Mouse (Mus musculus) embryonic facial prominence, embryonic 10.5 days (tissue): Measurements from ENCODE around the gene Tns1. TPM values are rescaled to one million over a fixed set of nuclear protein-coding genes. Genes with fewer than 3 reads are reported as not detected.

Experiments used
- DNase-seq: peaks from one replicate; pipeline ENCODE4 v3.0.0-alpha.2; 2017; ENCODE audit warnings: low spot score
- H3K27ac ChIP-seq: fragments of 300-500 bp; sonication (generic); replicated peaks from 2 replicates; pipeline ENCODE4 v1.5.1; 2016; ENCODE audit warnings: mild to moderate bottlenecking
- H3K27me3 ChIP-seq: fragments of 300-500 bp; sonication (generic); replicated peaks from 2 replicates; pipeline ENCODE4 v1.6.1; 2016; ENCODE audit warnings: low read depth, mild to moderate bottlenecking; ENCODE audit not compliant: poor library complexity, severe bottlenecking
- H3K36me3 ChIP-seq: fragments of 300-500 bp; sonication (generic); replicated peaks from 2 replicates; pipeline ENCODE4 v1.6.1; 2016; ENCODE audit warnings: mild to moderate bottlenecking, moderate library complexity
- H3K4me1 ChIP-seq: fragments of 300-500 bp; sonication (generic); 2 replicates; pipeline ENCODE4 v1.6.1; 2016
- H3K4me3 ChIP-seq: fragments of 300-500 bp; sonication (generic); 2 replicates; pipeline ENCODE4 v1.5.1; 2016; ENCODE audit warnings: mild to moderate bottlenecking, moderate library complexity
- H3K9me3 ChIP-seq: fragments of 300-500 bp; sonication (generic); 2 replicates; pipeline ENCODE4 v1.6.1; 2016; ENCODE audit warnings: mild to moderate bottlenecking
- WGBS: fragments of 180-500 bp; shearing (Covaris S2); methylation state at CpG from one replicate; pipeline ENCODE4 v1.1.7; 2016; 5-methylcytosine and 5-hydroxymethylcytosine counted together
- polyA plus RNA-seq: library from polyadenylated mRNA; unstranded; fragments of >200 nt; fragmentation: Nextera tagmentation; extraction: Ambion mirVana; gene quantifications from 2 replicates; pipeline ENCODE4 v1.2.1, GENCODE M21; 2016

The Tns1 gene
- polyA plus RNA-seq, 1 experiment from 2014 or later: 27.4 TPM

- no peak overlapping the region for H3K4me3 ChIP-seq
- H3K36me3 ChIP-seq: no peaks in the 10 kb centered on the region
- no peak for DNase-seq
- peaks cover 68% of the 10 kb centered on the region for H3K27me3 ChIP-seq
- H3K4me1 ChIP-seq: peaks cover 95% of the 10 kb centered on the region
- peak overlapping the region; percentile 3; the same call in 1 of the 2 replicates for H3K27ac ChIP-seq
- 34% methylated on average over 6 of the region's 6 CpGs for WGBS
- no peaks in the 10 kb centered on the region for H3K9me3 ChIP-seq
Observed at GRCm38 (mm10) chr1:74095296-74095695, 29.0 kb downstream of the Tns1 start.

DNA sequence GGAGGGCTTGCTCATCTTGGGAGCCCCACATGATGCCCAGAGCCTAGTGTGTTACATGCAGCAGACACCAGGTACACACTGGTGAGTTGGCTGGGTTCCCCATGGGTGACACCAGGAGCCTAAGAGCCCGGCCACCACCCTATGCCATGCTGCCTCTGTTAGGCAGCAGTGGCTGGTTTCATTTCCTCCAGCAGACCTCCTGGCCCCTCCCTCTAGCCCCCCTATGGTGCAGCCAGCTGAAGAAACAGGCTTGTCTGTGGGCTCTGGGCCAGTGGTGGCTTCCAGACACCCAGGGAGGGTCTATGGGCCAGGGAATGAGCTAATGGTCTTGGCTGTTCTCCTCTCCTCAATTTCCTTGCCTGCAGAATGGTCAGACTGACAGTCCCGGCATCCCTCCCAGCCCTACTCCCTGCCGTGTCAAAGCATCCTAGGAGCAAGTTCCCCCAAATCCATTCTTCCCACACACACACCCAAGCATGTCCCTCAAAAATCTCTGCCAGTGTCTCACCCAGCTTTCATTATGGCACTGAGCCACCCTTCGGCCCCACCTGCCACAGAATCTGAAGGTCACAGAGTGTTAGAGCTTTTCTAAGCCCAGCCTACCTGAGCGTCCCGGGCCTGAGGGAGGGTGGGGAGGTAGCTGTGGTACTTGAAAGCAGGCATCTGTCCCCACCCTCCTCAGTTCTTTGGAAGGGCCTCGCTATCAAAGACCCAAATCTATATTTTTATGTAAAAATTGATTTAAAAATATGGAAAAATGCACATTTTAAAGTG, 29.6 kb downstream of the Tns1 start:
- peak; percentile 42 for DNase-seq
- no peaks in the 10 kb centered on the region for H3K9me3 ChIP-seq
- H3K36me3 ChIP-seq: no peaks in the 10 kb centered on the region
- H3K27ac ChIP-seq: peak overlapping the region; percentile 73
- H3K4me1 ChIP-seq: peaks cover 95% of the 10 kb centered on the region
- H3K4me3 ChIP-seq: no peak overlapping the region
- peaks cover 62% of the 10 kb centered on the region for H3K27me3 ChIP-seq
- WGBS: 48% methylated on average over 7 of the region's 7 CpGs

DNA sequence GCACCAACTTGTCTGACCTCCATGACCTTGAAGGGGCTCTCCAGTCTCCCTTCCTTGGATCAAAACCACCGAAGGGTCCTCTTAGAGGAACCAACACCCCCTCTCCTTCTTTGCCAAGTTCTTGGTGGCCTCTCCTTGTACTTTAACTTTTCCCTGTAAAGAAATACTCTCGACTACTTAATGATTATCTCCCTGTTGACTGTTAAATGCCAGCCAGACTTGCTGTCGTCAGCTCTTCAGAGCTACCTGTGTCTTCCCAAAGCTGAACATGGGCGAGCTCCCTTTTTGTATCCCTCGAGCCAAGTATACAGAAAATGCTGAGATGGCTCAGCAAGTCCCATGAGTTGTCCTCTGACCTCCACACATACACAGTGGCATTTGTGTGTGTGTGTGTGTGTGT, 30.8 kb downstream of the Tns1 start:
- H3K9me3 ChIP-seq: no peaks in the 10 kb centered on the region
- 83% methylated on average over 5 of the region's 5 CpGs for WGBS
- peaks cover 49% of the 10 kb centered on the region for H3K27me3 ChIP-seq
- peak overlapping the region; percentile 94 for H3K27ac ChIP-seq
- H3K4me3 ChIP-seq: no peak overlapping the region
- H3K36me3 ChIP-seq: no peaks in the 10 kb centered on the region
- H3K4me1 ChIP-seq: peaks cover 95% of the 10 kb centered on the region
- DNase-seq: no peak

DNA sequence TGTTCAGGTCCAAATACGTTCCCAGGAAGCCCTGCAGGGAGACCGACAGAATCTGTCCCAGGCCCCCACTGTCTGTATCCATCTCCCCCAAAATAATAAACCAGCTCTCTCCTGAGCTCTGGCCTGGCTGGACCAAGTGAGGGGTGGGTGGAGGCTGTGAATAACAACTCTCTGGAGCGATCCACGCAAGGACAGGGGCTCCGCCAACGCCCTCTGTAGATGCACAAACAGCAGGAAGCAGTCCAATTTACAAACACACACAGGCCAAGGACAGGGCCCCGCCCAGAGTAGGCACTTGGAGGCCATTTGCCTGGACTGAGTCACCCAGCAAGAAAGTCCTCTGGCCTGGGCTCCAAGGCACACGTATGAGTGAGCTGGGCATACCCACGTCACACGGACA, 32.0 kb downstream of the Tns1 start:
- Histone ChIP-seq H3K4me1 (peaks cover 91% of the 10 kb centered on the region), H3K4me3 (peak overlapping the region; percentile 61), H3K27me3 (peaks cover 37% of the 10 kb centered on the region), H3K36me3 (no peaks in the 10 kb centered on the region), H3K9me3 (no peaks in the 10 kb centered on the region), H3K27ac (peak overlapping the region; percentile 94)
- no peak for DNase-seq
- WGBS: 45% methylated on average over 10 of the region's 10 CpGs

DNA sequence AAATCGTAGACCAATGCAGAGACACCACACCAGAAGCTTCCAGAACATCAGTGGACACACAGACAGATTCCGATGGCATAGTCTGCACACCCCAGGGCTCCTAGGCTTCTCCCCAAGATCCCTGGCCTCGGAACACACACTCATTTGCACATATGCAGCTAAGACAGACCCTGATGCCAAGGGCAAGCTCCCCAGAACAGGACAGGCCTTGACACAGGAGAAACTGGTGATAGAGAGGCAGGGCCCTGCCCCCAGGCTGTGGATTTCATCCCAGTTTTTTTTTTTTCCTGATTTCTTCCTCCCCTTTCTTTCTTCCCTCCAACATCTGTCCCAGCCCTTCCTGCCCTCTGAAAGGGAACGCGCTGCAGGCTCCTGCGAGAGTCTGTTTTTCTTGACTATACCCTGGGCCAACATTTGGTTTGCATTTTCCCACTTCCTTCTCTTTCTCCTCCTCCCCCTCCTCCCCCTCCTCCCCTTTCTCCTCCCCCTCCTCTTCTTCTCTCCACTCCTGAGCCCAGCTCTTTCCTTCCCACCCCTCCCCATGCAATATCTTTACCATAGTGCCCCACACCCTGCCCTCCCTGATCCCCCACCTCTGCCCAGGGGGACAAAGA, 32.5 kb downstream of the Tns1 start:
- 19% methylated on average over 6 of the region's 6 CpGs for WGBS
- Histone ChIP-seq H3K4me1 (peaks cover 87% of the 10 kb centered on the region), H3K4me3 (peak overlapping the region; percentile 61), H3K36me3 (no peaks in the 10 kb centered on the region), H3K27me3 (peaks cover 32% of the 10 kb centered on the region), H3K27ac (peak overlapping the region; percentile 94), H3K9me3 (no peaks in the 10 kb centered on the region)
- DNase-seq: peak; percentile 81

GRCm38 (mm10) chr1:74091138-74091537, 33.1 kb downstream of the Tns1 start:
- Histone ChIP-seq H3K27ac (peak overlapping the region; percentile 94), H3K36me3 (no peaks in the 10 kb centered on the region), H3K4me3 (peak overlapping the region; percentile 61), H3K9me3 (no peaks in the 10 kb centered on the region), H3K27me3 (peaks cover 26% of the 10 kb centered on the region), H3K4me1 (peaks cover 87% of the 10 kb centered on the region)
- 10% methylated on average over 7 of the region's 7 CpGs for WGBS
- DNase-seq: peak; percentile 76

DNA sequence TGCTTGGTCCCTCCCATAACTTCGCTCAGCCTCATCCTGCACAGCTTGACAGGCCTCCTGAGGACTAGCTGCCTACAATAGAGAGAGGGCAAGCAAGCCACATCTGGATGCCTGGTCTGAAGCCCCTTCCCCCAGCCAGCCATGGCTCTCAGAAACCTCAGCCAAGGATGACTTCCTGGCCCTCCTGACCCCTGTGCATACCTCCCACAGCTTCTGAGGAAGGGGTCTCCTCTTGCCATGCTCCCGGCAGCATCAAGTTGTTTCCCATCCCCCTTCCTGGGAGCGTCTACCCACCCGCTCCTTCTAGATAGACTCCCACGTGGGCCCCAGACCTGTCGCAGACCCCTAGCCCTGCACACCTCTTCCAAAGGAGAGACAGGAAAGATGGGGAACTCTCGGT, 33.9 kb downstream of the Tns1 start:
- Histone ChIP-seq H3K36me3 (no peaks in the 10 kb centered on the region), H3K27ac (peak overlapping the region; percentile 94), H3K4me3 (peak overlapping the region; percentile 61), H3K9me3 (no peaks in the 10 kb centered on the region), H3K27me3 (peaks cover 18% of the 10 kb centered on the region), H3K4me1 (peaks cover 87% of the 10 kb centered on the region)
- WGBS: 23% methylated on average over 7 of the region's 7 CpGs
- peak; percentile 66 for DNase-seq

GRCm38 (mm10) chr1:74088569-74088968, 35.7 kb downstream of the Tns1 start:
- Histone ChIP-seq H3K4me3 (peak overlapping the region; percentile 61), H3K36me3 (no peaks in the 10 kb centered on the region), H3K4me1 (peaks cover 91% of the 10 kb centered on the region), H3K27ac (peak overlapping the region; percentile 11; the same call in 1 of the 2 replicates), H3K27me3 (peaks cover 8% of the 10 kb centered on the region), H3K9me3 (no peaks in the 10 kb centered on the region)
- no peak for DNase-seq
- WGBS: 61% methylated on average over 1 of the region's 1 CpGs

DNA sequence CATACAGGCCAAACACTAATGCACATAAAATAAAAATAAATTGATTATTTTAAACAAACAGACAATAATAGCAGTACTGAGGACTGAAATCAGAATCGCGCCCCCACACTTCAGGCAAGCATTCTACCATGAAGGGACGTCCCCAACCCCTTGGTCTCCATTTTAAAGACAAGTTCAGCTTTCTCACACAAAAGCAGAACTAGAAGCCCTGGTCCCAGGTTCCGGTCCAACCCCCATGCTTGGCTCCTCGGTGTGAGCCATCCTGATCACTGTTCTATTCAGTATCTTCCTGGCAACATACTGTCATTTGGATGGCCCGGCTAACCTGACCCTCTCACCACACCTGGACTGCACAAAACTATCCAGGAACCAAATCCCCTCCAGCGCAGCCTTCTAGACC, 38.7 kb downstream of the Tns1 start:
- H3K36me3 ChIP-seq: no peaks in the 10 kb centered on the region
- no peak overlapping the region for H3K4me3 ChIP-seq
- H3K4me1 ChIP-seq: peaks cover 87% of the 10 kb centered on the region
- no peaks in the 10 kb centered on the region; the same call in 1 of the 2 replicates for H3K27me3 ChIP-seq
- H3K9me3 ChIP-seq: no peaks in the 10 kb centered on the region
- no peak overlapping the region for H3K27ac ChIP-seq
- 88% methylated on average over 7 of the region's 7 CpGs for WGBS
- no peak for DNase-seq

DNA sequence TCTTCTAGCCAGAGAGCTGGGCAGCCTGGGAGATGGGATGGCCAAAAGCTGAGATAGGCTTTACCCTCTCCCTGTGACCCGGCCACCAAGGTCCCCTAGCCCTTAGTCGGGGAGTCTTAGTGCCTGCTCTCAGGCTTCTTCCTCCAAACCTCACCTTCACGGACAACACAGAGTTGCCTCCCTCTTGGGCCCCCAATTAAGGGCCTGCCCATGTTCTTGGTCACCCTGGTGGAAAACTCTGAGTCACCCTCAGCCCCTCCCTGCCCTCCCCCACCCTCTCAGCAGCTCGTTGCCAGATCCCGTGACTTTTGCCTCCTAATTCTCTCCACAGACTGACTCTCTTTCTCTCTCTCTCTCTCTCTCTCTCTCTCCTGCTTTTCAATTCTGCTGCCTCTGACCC, 39.5 kb downstream of the Tns1 start:
- Histone ChIP-seq H3K36me3 (0 out of 2 replicates have a peak, but pooled peaks cover 2% of the 10 kb centered on the region), H3K27me3 (no peaks in the 10 kb centered on the region; the same call in 1 of the 2 replicates), H3K4me1 (peaks cover 79% of the 10 kb centered on the region), H3K27ac (peak overlapping the region; percentile 15; the same call in 1 of the 2 replicates), H3K9me3 (no peaks in the 10 kb centered on the region), H3K4me3 (no peak overlapping the region)
- WGBS: 49% methylated on average over 5 of the region's 5 CpGs
- no peak for DNase-seq

DNA sequence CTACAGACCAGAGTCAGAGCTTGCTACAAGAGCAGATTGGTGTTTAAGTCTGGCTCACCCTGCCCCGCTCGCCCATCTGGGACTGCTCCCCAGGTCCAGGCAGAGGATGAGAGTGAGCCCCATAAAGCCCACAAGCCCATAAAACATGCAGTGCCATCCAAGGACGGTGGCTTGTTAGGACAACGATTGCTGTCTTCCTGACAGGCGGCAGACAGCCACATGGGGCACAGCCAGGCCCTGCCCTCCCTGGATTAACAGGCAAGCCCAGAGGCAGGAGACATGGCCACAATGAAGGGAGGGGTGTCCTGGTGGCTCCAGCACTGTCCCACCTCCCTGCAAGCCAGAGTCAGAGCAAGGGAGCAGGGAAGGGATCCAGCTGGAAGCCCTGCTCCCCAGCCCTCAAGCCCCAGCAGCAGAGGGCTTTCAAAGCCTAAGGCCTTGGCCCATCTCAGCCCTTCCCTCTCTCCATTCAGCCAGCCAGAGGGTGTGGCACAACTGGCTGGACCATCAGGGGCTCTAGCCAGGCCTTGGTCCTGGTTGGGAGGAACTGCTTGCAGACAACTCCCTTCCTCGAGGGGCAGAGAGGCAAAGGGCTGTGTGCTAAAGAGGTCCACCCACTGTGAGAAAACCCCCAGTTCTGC, 40.1 kb downstream of the Tns1 start:
- H3K4me3 ChIP-seq: no peak overlapping the region
- H3K9me3 ChIP-seq: no peaks in the 10 kb centered on the region
- H3K36me3 ChIP-seq: peaks cover 6% of the 10 kb centered on the region
- WGBS: 66% methylated on average over 6 of the region's 6 CpGs
- no peak for DNase-seq
- H3K27ac ChIP-seq: no peak overlapping the region; the same call in 1 of the 2 replicates
- H3K27me3 ChIP-seq: no peaks in the 10 kb centered on the region; the same call in 1 of the 2 replicates
- peaks cover 73% of the 10 kb centered on the region for H3K4me1 ChIP-seq

DNA sequence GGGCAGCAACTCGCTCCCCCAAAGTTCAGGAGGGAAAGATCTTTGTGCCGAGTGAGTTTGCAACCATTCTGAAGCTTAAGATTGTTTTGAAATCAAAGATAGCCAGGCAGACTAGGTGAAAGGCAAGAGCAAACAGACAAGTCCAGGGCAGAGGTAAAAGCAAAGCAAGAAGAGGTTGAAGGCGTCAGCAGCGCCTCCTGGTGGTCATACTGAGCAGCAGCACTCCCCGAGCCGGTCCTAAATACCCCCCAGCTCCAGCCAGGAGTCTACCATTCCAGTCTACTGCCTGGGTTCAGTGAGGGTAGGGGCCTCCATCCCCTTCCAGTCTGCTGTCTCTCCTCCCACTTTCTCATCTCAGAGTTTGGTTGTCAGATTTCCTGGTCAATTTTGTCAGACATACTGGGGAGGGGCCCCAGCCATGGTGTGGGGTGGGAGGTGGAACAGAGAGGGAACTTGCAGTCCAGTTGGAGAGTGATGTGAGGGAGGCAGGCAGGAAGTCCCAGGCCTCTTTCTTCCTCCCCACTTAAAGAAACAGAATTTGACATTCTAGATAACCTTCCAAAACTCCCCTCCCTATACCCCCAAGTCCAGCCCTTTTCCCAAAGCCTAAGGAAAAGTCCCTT, 41.3 kb downstream of the Tns1 start:
- peak; percentile 78 for DNase-seq
- 11% methylated on average over 6 of the region's 6 CpGs for WGBS
- peaks cover 62% of the 10 kb centered on the region for H3K4me1 ChIP-seq
- no peak overlapping the region for H3K4me3 ChIP-seq
- no peaks in the 10 kb centered on the region for H3K27me3 ChIP-seq
- peak overlapping the region; percentile 32; the same call in 1 of the 2 replicates for H3K27ac ChIP-seq
- no peaks in the 10 kb centered on the region for H3K9me3 ChIP-seq
- peaks cover 19% of the 10 kb centered on the region for H3K36me3 ChIP-seq
